Mouse (Mus musculus) telencephalon, adult 2 months (tissue): ENCODE measurements around the gene Kmt5a.
A peak's percentile ranks its signal among the peaks of the same experiment; 100 is the strongest.

ENCODE experiments used
- DNase-seq: peaks from one replicate; pipeline ENCODE4 v3.0.0-alpha.2; 2011; ENCODE audit warnings: low read depth, low spot score

The Kmt5a gene

GRCm38 (mm10) chr5:124439447-124440093, at the start of gene Kmt5a:
TSS of gene Kmt5a (plus strand) at chr5:124439930.
- DNase-seq, result peak; percentile 93

GRCm38 (mm10) chr5:124392412-124392811, 47.3 kb upstream of the Kmt5a start:
- DNase-seq, result no peak

- no peak for DNase-seq
Observed at GRCm38 (mm10) chr5:124393726-124394125, 46.0 kb upstream of the Kmt5a start.

GRCm38 (mm10) chr5:124410808-124411207, 28.9 kb upstream of the Kmt5a start:
- DNase-seq, result no peak

GRCm38 (mm10) chr5:124412163-124412562, 27.6 kb upstream of the Kmt5a start:
- no peak for DNase-seq

GRCm38 (mm10) chr5:124418903-124419302, 20.8 kb upstream of the Kmt5a start:
- no peak for DNase-seq

- DNase-seq, result no peak
Observed at GRCm38 (mm10) chr5:124421786-124422185, 17.9 kb upstream of the Kmt5a start.

- no peak for DNase-seq
Observed at GRCm38 (mm10) chr5:124424200-124424722, 15.5 kb upstream of the Kmt5a start.

GRCm38 (mm10) chr5:124424723-124425411, 14.9 kb upstream of the Kmt5a start:
- DNase-seq, result no peak

- peak; percentile 95 for DNase-seq
Observed at GRCm38 (mm10) chr5:124425412-124426259, 14.1 kb upstream of the Kmt5a start, which contains the start of gene Sbno1. TSS of gene Sbno1 (minus strand) at chr5:124426001.

- no peak for DNase-seq
Observed at GRCm38 (mm10) chr5:124426475-124427071, 13.2 kb upstream of the Kmt5a start.

- DNase-seq, result no peak
Observed at GRCm38 (mm10) chr5:124432398-124433012, 7.2 kb upstream of the Kmt5a start.

GRCm38 (mm10) chr5:124433048-124433447, 6.7 kb upstream of the Kmt5a start:
- no peak for DNase-seq

- no peak for DNase-seq
Observed at GRCm38 (mm10) chr5:124438229-124438628, 1.5 kb upstream of the Kmt5a start.

- DNase-seq, result no peak
Observed at GRCm38 (mm10) chr5:124438746-124439145, 984 bp upstream of the Kmt5a start.

GRCm38 (mm10) chr5:124440094-124440701, 468 bp downstream of the Kmt5a start:
- DNase-seq, result no peak

- DNase-seq, result no peak
Observed at GRCm38 (mm10) chr5:124442628-124443027, 2.9 kb downstream of the Kmt5a start.

GRCm38 (mm10) chr5:124444208-124444607, 4.5 kb downstream of the Kmt5a start:
- no peak for DNase-seq

- DNase-seq, result no peak
Observed at GRCm38 (mm10) chr5:124444661-124445561, 5.2 kb downstream of the Kmt5a start.
